Mouse (Mus musculus) layer of hippocampus, adult 11-12 months (tissue): Measurements from ENCODE around the gene Chka.
A peak's percentile ranks its signal among the peaks of the same experiment; 100 is the strongest.

ENCODE experiments used
- DNase-seq: peaks from one replicate; pipeline ENCODE4 v3.0.0; 2022; ENCODE audit warnings: low spot score

The Chka gene

GRCm38 (mm10) chr19:3889096-3889495 is 37.5 kb downstream of the Chka start:
- no peak for DNase-seq

- DNase-seq, result no peak
These were observed 38.6 kb downstream of the Chka start for GRCm38 (mm10) chr19:3890181-3890580.

- DNase-seq, result no peak
These were observed 42.1 kb downstream of the Chka start for GRCm38 (mm10) chr19:3893545-3894116.

GRCm38 (mm10) chr19:3894294-3894693 is 42.7 kb downstream of the Chka start:
- DNase-seq, result no peak

- no peak for DNase-seq
These were observed 43.6 kb downstream of the Chka start for GRCm38 (mm10) chr19:3895171-3895631.

GRCm38 (mm10) chr19:3896208-3896607 is 44.6 kb downstream of the Chka start:
- no peak for DNase-seq

GRCm38 (mm10) chr19:3897557-3897956 is 46.0 kb downstream of the Chka start:
- no peak for DNase-seq

- no peak for DNase-seq
These were observed 47.4 kb downstream of the Chka start for GRCm38 (mm10) chr19:3898952-3899351.

GRCm38 (mm10) chr19:3899618-3900017 is 48.0 kb downstream of the Chka start:
- DNase-seq, result no peak

- no peak for DNase-seq
These were observed 51.4 kb downstream of the Chka start for GRCm38 (mm10) chr19:3902966-3903365.

GRCm38 (mm10) chr19:3903648-3904362 is 52.2 kb downstream of the Chka start:
- DNase-seq, result no peak

GRCm38 (mm10) chr19:3904363-3904675 is 52.7 kb downstream of the Chka start:
- DNase-seq, result no peak

- DNase-seq, result no peak
These were observed 53.8 kb downstream of the Chka start for GRCm38 (mm10) chr19:3905261-3905969.

- no peak for DNase-seq
These were observed 54.8 kb downstream of the Chka start for GRCm38 (mm10) chr19:3906326-3906725.

GRCm38 (mm10) chr19:3906795-3907786 is 55.5 kb downstream of the Chka start, which contains the start of gene Tcirg1:
Tcirg1 (minus strand) TSS chr19:3907133.
- DNase-seq, result peak; percentile 77

- DNase-seq, result no peak
These were observed 56.5 kb downstream of the Chka start for GRCm38 (mm10) chr19:3907876-3908660.

- DNase-seq, result no peak
These were observed 58.6 kb downstream of the Chka start for GRCm38 (mm10) chr19:3910206-3910605.

GRCm38 (mm10) chr19:3912337-3913204 is 61.0 kb downstream of the Chka start, which contains the start of gene Ndufs8:
Ndufs8 (minus strand) TSS chr19:3912774.
- peak; percentile 96 for DNase-seq

- DNase-seq, result no peak
These were observed 62.1 kb downstream of the Chka start for GRCm38 (mm10) chr19:3913692-3914091.

- DNase-seq, result no peak
These were observed 63.0 kb downstream of the Chka start for GRCm38 (mm10) chr19:3914535-3914934.
